Mouse (Mus musculus) right cerebral cortex, adult 18-20 months (tissue): Measurements from ENCODE around the gene Cfap99.

Source experiments
- DNase-seq: peaks from one replicate; pipeline ENCODE4 v3.0.0; 2022; ENCODE audit warnings: mixed read lengths

The Cfap99 gene

DNA sequence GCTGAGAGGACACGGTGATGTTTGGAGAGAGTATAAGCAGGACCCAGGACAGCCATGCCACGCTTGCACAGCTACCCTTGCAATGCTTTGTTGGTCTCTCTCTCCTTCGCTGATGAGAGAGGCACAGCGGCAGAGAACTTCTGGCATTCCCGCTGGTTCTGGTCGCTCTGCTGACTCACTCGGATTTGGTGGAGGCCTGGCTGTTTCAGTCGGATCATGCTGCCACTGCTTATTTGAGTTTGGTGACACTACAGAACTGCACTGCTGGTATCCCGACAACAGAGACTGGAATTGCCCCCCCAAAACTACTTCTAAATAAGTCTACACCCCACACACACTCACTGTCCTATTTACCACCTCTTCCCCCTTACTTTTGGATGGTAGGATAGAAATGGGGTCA is 9.2 kb upstream of the Cfap99 start:
- no peak for DNase-seq

DNA sequence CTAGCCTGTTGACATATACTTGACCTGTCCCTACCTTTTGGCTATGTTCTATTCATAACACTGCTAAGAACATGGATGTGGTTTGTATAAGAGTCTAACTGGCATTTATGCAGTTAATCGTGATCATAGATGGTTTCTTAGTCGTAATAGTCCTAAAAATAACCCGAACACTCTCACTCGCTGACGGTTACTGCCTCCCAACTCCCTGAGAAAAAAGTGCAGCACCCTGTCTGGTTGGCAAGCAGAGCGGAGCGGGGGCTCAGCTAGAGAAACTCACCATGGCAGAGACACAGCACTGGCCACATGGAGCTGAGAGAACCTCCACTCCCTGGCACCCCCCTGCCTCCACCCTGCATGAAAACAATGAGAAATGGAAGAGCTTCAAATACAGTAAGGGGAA is 7.4 kb upstream of the Cfap99 start:
- DNase-seq, result no peak

DNA sequence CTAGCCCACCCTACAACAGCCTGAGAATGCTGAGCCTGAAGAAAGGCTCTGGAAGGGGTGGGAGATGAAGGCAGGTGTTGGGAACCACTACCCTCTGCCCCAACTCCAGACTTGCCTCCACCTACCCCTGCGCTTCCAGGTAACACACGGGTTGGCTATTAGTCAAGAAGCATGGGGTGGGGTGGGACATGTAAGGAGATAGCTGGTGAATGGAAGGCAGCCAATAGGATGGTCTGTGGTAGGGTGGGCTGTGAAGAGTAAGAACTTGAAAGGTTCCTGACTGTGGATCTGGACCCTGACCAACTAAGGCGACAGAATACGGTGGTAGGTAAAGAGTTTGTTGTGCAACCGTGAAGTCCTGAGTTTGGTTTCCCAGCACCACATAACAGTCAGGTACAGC is 5.0 kb upstream of the Cfap99 start:
- no peak for DNase-seq

DNA sequence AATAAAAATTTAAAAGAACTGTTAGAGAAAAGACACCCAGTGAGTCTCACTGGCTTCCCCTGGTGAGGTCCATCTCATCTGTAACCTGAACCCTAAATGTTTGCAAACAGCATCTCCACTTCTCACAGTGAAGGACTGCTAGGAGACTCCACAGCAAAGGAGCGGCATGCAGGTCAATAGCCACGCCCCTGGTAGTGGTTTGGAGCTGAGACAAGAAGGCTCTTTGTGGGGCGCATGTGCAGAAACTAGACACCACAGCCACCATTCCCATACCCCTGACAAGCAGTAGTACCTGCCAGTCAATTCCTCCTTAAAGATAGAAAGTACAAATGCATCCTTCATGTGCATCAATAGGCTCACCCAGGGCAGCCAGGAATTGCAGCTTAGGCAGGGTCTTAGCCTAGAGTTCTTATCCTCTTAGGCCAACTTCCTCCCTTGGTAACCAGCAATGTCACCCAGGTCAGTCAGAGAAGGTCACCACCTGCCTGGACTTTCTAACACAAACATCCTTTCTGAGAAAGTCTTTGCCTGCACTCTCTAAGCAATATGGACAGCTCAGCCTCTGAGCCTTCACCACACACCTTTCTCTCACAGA is 4.1 kb upstream of the Cfap99 start:
- no peak for DNase-seq

DNA sequence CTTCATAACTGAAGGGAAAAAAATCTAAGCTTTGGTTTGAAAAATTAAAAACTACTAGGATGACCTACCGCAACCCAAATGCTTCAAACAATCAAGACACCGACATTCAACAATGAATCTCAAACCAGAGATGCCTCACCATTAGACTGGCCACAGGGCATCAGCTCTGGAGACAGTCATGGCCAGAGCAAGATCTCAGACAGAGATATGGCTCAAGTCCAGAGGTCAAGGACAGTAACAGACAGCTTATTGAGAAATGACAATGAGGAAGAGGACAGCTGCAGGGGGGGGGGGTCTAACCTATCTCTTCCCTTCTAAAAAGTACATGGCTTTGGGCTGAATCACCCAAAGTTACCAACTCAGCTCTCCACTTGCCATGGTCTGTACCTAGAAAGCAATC is 3.1 kb upstream of the Cfap99 start:
- no peak for DNase-seq

DNA sequence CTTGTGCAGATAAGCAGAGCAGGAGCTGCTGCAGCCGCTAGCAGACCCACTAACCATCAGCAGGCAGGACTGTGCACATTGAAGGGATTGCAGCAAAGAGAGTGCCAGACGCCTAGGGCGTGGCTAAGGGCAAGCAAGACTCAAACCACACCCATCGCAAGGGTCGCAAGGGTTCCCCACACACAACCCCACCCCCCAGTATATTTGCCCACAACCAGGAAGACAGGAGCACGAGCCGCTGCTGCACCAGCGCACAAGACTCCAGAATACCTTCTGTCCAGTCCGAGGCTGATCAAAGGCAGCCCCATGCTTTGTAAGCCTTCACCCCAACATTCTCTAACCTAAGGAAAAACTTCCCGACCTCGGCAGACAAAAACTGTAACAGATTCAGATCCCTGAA is 1.9 kb upstream of the Cfap99 start:
- DNase-seq, result no peak

DNA sequence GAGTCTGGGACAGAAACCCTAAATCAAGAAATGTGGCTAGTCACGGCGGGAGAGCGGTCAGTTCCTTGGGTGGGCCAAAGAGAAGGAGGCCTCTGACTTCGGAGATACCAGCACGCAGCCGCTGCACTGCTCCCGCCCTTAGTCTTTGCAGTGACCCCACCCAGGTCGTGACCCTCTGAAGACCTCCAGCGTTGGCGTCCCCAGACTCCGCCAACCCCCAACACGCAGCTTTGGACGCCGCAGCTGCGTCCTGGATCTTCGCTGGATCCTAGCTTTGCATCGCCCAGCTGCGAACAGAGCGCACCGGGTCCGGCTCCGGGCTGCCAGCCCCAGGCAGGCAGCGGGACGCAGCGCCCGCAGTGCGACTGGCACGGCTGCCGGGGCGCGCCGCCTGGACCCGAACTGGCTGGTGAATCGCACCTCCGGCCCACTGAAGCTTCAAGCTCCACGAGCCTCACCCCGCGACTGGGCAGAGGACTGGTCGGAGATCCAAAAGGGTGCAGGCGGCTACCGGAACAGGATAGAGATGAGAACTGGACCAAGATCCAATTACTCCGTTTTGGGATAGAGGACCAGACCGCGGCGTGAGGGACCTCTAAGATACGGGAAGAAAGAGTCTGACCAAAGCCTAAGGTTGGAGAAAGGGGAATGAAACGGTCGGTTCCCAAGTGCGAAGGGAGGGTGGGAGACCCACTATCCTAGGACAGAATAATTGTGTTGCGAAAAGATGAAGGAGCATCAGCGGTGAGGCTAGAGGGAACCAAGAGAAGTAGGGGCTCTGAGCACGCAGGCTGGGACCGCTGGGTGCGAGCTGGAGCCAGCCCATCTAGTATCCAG is 1.2 kb upstream of the Cfap99 start:
- no peak for DNase-seq

DNA sequence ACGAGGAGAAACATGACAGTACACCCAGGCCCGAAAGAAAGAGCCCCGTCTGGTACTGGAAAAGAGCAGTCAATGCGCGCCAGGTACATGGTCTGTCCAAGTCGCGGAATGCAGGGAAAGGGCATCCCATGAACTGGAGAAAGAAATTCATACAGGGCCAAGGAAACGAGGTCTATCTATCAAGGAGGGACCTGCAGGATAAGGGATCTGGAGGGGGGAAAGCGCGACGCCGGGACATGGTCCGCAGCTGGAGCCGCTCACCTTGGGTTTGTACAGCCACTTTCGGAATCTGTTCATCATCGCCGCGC is 608 bp upstream of the Cfap99 start:
- no peak for DNase-seq

DNA sequence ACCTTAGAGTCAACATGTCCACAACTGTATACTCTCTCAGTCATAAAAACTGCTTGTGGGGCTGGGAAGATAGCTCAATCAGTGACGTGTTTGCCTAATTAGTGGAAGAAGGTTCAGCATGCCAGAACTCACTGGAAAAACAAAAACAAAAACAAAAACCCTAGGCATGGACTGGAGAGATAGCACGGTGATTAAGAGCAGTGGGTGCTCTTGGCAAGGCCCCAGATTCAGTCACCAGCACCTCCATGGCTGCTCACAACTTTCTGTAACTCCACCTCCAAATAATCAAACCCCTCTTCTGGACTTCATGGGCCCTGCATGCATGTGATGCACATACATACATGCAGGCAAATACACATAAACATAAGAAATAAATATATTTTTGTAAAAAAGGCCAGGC is 886 bp downstream of the Cfap99 start:
- no peak for DNase-seq

DNA sequence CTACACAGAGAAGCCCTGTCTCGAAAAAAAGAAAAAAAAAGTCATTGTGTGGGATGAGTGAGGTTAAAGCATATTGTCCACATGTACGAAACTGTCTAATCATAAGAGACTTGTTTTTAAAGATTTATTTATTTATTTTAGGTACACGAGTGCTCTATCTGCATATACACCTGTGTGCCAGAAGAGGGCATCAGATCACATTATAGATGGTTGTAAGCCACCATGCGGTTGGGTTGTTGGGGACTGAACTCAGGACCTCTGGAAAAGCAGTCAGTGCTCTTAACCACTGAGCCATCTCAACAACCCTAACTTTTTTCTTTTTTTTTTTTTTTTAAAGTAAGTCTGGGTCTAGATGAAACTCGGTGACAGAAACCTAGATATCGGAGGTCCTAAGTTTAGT is 5.0 kb downstream of the Cfap99 start:
- DNase-seq, result no peak

DNA sequence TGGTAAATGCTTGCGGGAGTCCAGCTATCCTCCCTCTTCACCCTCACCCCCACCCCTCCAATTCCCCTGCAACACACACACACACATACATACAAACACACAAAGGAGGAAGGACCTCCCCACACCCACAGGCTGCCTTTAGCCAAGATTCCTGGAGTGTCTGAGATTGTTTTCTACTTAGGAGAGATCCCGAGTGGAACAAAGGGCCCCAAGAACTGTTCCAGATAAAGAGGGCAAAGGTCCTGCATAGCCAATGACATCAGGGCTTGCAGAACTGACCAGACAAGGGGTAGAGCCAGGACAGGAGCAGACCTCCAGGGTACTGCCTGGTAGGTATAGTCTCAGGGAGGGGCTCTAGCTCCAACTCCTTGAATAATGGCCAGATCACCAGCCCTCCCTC is 6.3 kb downstream of the Cfap99 start:
- DNase-seq, result no peak

DNA sequence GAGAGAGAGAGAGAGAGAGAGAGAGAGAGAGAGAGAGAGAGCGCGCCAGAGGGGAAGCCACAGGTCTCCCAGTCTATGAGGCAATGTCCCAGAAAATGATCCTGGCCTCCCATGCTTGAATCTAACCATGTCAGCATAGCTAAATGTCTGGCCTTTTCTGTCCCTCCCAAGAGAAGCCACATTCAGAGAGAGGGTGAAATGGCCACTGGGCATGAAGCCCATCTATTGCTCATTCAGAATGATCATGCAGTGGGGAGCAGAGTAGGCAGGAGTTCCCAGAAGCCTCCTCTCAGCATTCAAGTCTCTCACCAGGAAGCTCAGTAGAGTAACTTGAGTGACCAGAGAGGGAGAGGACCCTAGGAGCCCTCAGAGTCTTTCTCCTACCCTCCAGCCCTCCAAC is 6.7 kb downstream of the Cfap99 start:
- DNase-seq, result no peak

DNA sequence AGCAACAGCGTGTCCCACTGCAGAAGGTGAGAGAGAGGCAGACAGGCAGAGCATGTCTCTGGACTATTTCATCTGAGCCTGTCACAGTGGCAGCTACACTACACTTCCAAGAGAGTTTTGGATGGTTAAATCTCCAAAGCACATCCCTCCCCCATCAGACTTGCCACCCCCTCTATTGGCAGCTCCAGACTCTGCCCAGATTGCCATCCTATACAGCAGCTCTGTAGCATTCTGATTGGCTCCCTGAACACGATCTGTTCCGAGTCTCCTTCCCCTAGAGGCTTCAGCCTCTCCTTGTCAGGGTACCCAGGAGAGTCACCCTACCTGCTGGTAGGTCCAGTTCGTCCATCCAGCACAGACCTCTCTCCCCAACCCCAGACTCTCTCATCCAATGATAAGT is 9.7 kb downstream of the Cfap99 start:
- DNase-seq, result peak; percentile 39

DNA sequence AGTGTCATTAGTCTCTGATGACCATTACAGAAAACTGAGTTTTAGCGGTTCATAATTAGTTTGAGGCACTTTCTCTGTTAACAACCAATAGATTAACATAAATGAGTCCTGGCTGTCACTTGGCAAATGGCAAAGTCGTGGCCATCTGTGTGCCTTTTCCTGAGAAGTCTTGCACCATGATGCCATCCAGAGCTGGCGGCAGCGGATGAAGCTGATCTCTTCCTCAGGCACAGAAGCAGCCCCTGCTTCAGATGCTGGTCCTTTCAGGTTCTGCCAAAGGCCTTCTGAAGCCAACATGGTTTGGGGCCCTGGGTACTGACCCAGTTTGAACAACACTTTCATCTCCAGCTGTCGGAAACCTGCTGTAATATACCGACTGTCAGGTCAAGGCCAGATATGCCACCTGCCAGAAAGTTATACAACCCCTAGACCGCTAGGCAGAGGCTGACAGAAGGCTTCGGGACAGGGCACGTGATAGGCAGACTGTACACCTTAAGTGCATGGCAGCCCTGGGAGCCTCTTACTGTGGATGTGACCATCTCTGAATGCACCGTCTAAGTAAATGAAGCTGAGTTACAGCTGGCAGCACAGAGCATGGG is 10.6 kb downstream of the Cfap99 start:
- no peak for DNase-seq

DNA sequence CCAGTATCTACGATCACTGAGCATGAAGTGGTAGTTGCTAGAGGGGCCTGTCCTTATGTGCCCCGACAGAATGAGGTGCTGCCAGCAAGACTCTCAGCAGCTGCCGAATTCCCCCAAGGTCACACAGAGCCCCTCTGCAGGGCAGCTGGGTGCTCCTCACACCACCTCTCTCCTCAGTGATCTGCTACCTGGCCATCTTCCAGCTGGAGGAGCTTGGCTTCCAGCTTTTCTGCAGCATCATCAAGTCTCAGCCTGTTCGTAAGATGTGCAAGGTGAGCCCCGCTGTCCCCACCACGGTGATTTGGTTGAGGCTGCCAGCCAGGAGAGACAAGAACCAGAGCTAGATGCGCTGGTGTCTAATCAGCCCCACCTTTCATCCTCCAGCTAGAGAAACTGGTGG is 14.0 kb downstream of the Cfap99 start:
- DNase-seq, result no peak

DNA sequence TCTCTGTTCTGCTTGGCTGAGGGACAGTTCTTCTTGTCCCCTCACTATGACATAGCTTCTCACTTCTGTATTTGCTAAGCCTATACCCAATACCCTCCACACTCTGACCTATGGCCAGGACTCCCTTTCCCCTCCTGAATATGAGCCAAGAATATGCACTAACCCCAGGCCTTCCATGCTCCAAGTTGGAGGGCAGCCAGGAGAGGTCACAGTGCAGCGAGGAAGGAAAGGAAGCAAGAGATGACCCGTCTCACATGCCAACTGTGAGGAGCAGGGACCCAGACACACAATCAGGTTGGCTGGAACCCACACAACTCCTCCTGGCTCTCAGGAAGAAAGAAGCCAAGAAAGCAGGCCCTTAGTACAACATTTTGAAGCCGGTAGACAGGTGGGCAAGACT is 20.6 kb downstream of the Cfap99 start:
- DNase-seq, result no peak

DNA sequence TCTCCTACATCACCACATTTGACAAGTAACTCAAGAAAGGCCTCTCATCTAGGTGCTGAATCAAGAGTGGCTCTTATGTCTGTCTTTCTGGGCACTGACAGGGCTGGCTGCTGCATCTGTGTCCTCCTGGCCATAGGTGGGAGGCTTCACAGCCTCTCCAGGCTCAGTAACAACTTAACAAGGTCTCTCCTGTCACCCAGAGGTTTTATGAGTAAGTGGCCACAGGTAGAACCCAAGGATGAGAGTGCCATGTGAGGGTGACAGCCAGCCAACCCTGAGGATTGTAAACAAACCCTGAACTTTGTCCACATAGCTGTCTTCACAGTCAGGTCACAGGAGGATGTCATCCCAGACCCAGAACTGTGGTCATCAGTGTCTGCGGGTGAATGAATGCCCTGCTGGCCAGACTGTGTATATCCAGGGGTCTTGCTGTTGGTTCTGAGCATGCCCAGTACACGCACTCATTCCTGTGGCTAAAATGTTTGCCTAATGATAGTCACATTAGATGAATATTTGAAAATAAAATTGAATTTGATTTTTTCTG is 31.2 kb downstream of the Cfap99 start:
- DNase-seq, result no peak

DNA sequence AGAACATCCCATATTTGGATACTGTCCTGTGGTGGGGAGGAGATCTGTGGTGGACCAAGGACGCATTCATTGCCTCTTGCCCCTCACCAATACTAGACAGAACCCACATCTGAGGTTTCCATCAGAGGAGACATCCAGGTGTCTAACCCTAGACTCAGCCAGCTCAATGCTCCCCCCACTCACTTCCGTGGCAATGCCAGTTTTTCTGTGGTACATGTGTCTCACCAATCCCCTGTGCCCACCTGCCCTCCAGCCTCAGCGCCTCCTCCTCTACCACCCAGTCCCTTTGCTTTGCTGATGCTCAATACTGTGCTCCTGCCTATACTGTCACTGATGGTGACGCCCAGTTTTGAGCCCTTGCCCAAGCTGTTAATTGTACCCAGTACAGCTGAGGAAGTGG is 32.8 kb downstream of the Cfap99 start:
- DNase-seq, result no peak

DNA sequence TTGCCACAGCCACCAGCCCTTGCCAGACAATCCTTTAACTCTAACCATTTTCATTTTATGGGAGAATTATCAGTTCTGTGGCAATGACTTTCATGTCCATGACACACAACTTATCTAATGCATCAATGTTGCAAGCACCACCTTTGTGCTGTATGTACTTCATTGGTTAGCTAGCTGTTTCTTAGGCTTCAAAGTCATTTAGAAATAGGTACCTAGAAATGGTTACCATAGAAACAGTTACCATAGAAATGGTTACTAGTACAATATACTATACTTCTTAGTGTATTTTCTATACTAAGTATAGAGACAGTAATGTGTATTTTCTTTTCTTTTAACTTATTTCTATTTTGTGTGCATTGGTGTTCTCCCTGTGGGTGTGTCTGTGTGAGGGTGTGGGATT is 36.9 kb downstream of the Cfap99 start:
- DNase-seq, result no peak

DNA sequence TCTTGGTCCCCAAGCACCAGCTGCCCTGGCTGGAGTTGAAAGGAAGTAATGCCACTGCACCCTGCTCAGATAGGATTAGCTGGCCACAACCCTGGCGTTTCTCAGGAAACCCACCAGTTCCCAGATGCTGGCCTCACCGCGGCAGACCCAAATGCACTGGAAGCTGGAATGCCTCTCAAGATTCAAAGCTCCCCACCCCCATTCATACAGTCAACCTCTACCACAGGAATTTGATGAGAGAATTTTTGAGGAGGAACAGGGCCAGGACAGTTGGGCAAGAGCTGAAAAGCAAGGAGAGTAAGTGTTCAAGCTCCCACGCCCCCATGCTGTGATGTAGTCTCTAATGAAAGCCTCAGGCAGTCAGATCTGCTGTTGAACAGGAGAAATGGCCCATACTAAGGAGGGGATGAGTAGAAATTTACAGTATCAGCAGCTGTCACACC is 37.9 kb downstream of the Cfap99 start:
- peak; percentile 15 for DNase-seq

DNA sequence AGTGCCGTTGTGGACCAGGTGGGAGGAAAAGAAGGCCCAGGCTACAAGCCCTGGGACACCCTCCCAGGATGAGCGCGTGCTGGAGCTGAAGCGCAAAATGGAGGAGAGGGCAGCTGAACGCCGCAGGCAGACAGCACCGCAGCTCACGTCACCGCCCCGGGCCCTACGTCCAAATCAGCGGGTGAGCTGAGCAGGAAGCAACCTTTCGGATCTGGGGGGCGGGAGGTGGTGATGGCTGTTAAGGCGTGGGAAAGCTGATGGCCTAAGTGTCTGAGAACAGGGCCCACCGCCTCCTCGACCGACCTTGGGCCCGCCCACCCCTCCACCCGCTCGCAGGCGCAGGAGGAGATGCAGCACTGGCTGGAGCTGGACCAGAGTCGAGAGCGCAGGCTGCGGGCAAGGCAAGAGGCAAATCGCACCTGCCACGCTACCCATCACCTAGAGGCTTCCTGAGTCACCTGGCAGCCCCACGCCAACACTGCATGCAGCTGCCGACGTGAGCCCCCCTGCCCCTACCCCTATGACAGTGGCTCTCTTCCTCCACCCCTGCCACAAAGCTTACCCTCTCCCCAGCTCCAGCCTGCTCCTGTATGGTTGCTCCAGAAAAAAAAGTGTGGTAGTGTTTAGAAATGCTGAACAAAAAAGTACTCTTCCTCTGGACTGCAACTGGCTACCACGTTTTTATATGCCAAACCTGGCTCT is 38.6 kb downstream of the Cfap99 start:
- DNase-seq, result peak; percentile 26

DNA sequence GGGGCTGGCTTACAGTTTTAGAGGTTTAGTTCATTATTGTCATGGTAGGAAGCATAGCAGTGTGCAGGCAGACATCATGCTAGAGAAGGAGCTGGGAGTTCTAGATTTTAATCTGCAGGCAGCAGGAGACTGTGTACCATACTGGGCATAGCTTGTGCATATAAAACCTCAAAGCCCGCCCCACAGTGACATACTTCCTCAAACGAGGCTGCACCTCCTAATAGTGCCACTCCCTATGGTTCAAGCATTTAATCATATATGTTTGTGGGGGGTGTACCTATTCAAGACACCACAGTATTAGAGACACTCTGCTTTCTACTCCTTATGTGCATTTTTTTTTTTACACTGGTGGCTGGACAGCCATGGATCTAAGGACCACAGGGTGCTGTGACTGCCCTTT is 41.7 kb downstream of the Cfap99 start:
- no peak for DNase-seq

DNA sequence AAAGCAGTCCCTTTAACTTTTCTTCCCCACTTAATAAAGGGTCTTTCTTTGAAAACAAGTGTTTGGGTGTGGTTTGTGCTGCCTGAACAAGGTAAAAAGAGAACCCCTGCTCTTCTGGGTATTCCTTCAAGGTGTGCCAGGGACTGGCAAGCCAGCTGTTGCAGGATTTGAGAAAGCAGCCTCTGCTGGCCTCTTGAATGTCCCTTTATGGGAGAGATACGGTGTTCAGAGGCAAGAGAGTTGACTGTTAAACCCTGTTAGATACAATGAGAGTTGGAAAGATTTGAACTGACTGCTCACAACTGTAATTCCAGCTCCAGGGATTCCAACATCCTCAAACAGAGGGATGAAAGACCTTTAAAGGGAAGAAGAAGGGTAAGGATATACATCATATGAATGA is 45.7 kb downstream of the Cfap99 start:
- no peak for DNase-seq
